Mouse (Mus musculus) heart, postnatal 0 days (tissue): ENCODE results near the gene Med27.

Experiments
- CTCF ChIP-seq: IDR thresholded peaks from 2 replicates; pipeline ENCODE4 v1.5.1; 2016; ENCODE audit warnings: antibody characterized with exemption, control low read depth, low read depth
- EP300 ChIP-seq: IDR thresholded peaks from 2 replicates; pipeline ENCODE4 v1.6.1; 2016; ENCODE audit warnings: antibody characterized with exemption, low read depth

DNA sequence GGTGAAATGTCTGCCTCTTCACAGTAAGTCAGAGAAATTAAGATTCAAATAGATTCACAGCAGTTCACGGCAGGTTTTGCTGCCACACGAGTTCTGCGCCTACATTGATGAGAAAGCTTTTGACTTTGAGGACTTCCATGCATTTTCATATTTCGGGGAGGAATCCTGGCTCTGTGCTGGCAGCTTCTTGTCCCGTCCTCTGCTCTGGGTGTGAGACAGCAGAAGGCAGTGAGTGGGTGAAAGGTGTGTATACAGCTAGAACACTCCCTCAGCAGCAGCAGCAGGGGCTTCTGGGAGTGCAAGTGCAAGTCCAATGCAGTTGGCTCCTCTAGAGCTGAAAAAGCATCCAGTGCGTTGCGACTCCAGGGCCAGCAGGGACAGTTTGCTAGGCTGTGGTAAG, 53.6 kb downstream of the Med27 start:
- TF ChIP-seq CTCF (no peak), EP300 (no peak)
